Comparison of ENCODE assay signal across 1 mouse cellular context in the genomic region with DNA sequence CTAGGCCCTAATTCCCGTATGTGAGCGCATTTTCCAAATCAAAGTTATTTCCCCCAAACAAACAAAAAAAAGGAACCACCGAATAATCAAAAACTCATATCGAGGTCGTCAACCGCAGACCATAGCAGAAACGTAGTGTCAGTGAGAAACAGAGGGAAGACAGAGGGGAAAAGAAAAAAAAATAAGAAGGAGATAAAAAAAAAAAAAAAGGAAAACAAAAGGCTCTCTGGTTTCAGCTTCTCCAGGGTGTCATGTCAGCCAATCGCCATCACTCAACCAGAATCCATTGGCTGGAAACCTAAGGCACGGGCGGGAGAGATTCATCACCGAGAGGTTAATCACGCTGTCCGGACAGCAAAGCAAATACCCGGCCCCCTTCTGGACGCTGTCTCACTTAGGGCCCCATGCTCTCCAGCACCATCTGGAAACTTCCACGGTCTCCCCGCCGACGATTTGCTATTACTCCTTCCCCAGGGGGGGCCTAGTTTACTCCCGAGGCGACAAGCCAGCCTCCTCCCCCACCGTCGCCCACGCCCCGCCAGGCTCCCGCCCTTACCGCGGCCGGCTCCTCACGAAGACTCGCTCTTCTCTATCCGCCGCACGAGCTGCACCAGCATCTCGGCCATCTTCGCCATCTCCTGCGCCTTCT.
TF ChIP-seq lines count a peak whose summit lies in the region.

No protein-coding gene starts in this region.

TF ChIP-seq in CH12.LX, 34 proteins besides CTCF, POLR2A, EP300 and RAD21 (continued from another document):
- TF ChIP-seq MAX (IDR thresholded peaks at IDR 0.05; ENCODE audit: low read length) = peak; percentile 47; the same call in 1 of the 2 replicates
TF ChIP-seq in CH12.LX: peak in this region for 3; not testable (repeated sequence) for 31.
